Mouse (Mus musculus) frontal cortex, postnatal 14 days (tissue): Measurements from ENCODE around the gene Fdx1l.

Source experiments
- DNase-seq, 2 experiments: peaks; one replicate each; pipeline ENCODE4 v3.0.0; 2022; ENCODE audit warnings: low spot score in 2 of 2

Gene Fdx1l

GRCm38 (mm10) chr9:21029291-21030054 is 43.9 kb downstream of the Fdx1l start, which contains the start of gene Icam4:
Gene Icam4, plus strand, starts transcription at chr9:21029373.
- peak; percentile 57 to 71 for DNase-seq

GRCm38 (mm10) chr9:21028560-21029110 is 44.8 kb downstream of the Fdx1l start:
- DNase-seq: no peak

GRCm38 (mm10) chr9:21027774-21028290 is 45.6 kb downstream of the Fdx1l start:
- DNase-seq: no peak

GRCm38 (mm10) chr9:21026849-21027248 is 46.6 kb downstream of the Fdx1l start:
- no peak for DNase-seq

- no peak for DNase-seq
Measured at GRCm38 (mm10) chr9:21025258-21025810, 48.1 kb downstream of the Fdx1l start.

- no peak for DNase-seq
Measured at GRCm38 (mm10) chr9:21022726-21023125, 50.7 kb downstream of the Fdx1l start.

- no peak for DNase-seq
Measured at GRCm38 (mm10) chr9:21022288-21022687, 51.1 kb downstream of the Fdx1l start.

GRCm38 (mm10) chr9:21021363-21021762 is 52.1 kb downstream of the Fdx1l start:
- no peak for DNase-seq

GRCm38 (mm10) chr9:21018600-21018999 is 54.8 kb downstream of the Fdx1l start:
- DNase-seq: no peak
